Mouse (Mus musculus) adrenal gland, adult 8-10 months (tissue): Measurements from ENCODE around the gene Gm6685. TPM values are rescaled to one million over a fixed set of nuclear protein-coding genes. Genes with fewer than 3 reads are reported as not detected.
"Not testable (repeated sequence)": the region's sequence is repeated elsewhere in the genome, so short reads cannot be mapped to it uniquely, and the experiment has no call there.

Source experiments
- DNase-seq: peaks from one replicate; pipeline ENCODE4 v3.0.0; 2022
- total RNA-seq, 4 experiments: library from RNA; stranded (reverse); gene quantifications; 2 replicates each; pipeline ENCODE4 v1.2.4; 2022

The Gm6685 gene
- total RNA-seq, result 10 to 100 TPM in 2 of 4 experiments, 1 to 10 TPM in 2; 6.9 to 10.8 (median 9.7) TPM

DNA sequence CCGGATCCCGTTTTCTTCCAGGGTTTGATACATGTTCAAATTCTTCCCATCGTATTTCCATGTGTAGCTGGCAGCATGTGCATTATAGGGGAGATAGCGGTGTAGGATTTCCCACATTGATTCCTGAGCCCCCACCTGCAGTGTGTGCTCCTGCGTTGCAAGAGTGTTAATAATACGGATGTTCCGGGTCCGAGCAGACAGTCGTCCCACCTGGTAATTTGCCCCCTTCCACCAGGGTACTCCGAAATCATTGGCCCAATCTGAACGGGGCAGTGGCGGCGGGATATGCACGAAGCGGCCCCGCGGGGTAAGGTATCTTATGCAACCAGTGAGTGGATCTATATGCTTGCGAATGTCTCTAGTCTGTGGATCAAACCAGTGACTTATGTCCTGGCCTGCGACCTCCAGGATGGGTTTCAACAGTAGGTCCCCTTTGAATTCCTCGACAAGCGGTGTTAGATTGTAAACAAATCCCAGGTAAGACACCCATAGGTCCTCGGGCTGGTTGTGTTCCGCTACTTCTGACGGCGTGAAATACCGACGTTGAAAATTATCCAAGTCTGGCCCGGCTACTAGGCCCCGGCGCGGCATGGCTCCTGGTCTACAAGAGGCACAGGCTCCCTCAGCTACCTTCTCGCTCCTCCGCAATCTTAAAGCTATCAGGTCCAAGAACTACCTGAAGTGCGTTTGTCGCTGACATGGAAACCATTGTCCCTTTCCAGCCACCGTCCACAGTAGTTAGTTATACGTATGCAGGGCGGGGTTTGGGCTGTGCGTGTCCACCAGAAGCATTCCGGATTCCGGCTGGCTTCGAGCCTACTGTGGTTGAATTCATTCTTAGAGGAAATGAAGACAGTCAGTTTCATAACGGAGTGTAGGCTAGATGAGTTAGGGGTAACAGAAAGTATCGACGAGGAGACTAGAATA lies at the start of gene Gm6685:
Gene Gm6685 (minus strand): TSS at position 644 of the 927 bp plus-strand sequence.
- DNase-seq, result not testable (repeated sequence)

- no peak for DNase-seq
Measured at GRCm38 (mm10) chr11:28375891-28376290, 36.2 kb upstream of the Gm6685 start.

- no peak for DNase-seq
Measured at GRCm38 (mm10) chr11:28374636-28375035, 35.0 kb upstream of the Gm6685 start.

- DNase-seq, result not testable (repeated sequence)
Measured at GRCm38 (mm10) chr11:28371381-28371780, 31.7 kb upstream of the Gm6685 start.

GRCm38 (mm10) chr11:28365929-28366244 lies 26.2 kb upstream of the Gm6685 start:
- DNase-seq, result no peak

DNA sequence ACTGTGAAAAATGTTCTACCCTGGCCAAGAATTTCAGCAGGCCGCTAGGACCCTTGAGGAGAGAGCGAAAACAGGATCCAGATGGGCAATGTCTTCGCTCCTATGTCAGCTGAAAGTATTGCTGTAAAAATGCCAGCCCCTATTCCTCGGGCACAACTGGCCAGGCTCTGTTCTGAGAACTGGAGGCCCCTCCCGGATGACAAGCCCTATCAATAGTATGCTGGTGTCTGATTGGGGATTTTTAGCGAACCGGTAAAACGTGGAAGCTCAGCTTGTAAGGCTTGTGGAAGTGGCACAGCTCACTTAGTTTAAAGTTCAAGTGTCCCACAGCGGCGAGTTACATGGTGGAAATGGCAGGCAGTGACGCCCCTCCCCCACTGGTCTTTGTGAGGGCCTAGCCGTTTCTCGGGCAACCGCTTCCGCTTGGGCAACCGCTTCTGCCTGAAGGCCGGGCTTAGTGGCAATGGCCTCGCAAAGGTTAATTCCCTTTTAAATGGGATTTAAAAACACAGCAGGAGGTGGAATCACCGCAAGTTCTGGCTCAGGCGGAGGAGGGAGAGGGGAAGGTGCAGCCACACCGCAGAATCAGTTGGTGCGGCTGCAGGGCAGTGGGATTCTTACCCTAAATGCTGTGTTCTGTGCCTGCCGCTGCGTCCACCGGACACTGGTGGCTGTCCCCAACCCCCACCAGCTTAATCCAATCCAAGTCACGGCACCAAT lies 25.7 kb upstream of the Gm6685 start:
- peak; percentile 63 for DNase-seq

DNA sequence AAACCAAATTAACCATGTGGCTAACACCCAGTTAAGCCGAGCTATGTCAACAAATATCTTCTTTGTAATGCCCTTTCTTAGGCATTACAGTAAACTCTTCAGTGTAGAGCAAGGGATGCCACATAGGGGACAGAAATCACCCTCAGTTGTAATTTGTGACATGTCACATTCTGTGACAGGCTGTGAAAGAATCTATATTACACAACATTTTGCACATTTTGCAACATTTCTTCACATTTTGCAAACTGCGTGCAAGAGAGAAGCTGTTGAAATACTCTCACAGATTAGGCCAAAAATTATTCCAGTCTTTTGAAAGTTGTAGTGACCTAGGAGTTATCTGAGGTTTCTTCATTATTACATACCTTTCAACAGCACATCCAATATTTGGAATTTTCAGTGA lies 3.8 kb upstream of the Gm6685 start:
- DNase-seq, result no peak

GRCm38 (mm10) chr11:28341887-28342286 lies 2.2 kb upstream of the Gm6685 start:
- no peak for DNase-seq

- DNase-seq, result no peak
Measured at GRCm38 (mm10) chr11:28327878-28328277, 11.8 kb downstream of the Gm6685 start.

- no peak for DNase-seq
Measured at GRCm38 (mm10) chr11:28313396-28313795, 26.3 kb downstream of the Gm6685 start.

DNA sequence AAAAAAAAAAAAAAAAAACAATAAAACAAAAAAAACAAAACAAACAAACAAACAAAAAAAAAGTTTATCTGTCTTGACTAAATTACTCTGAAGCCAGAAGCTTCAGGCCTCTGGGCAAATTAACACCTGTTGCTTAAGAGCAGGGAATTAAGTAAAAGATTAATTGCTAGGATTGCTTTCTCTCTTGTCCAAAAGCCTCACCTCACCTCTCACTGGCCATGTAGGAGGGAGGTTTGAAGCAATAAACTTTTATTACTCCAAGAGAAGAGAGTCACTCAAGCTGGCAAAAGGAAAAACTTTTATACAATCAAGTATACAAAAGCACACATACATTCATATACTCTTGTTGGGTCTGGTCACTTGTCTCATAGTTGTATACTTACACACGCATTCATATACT lies 31.9 kb downstream of the Gm6685 start:
- DNase-seq, result no peak

DNA sequence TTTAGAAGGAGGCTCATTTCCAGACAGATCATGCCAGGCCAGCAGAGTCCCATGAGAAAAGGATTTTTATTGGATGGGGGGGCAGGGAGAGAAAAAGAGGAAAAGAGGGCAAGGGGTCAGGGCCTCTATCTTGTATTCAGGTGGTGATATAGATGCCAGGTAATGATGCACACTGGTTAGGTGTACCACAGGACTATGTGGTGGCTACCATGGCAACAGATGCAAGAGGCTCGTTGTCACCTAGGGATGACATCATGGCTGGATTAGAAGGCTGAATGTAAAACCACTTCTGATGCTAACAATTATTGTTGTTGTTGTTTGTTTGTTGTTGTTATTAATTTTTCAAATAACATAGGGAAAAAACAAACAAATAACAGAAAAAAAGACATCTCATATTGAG lies 49.2 kb downstream of the Gm6685 start:
- DNase-seq, result no peak

Other genes starting within 250 kb of the Gm6685 start
- 1 to 10 TPM; 3.0 to 9.4 (median 5.9) TPM for gene Ccdc85a, start 244.5 kb upstream of the Gm6685 start, total RNA-seq